Mouse (Mus musculus): ENCODE measurements around the gene Nsun4. TPM values are rescaled to one million over a fixed set of nuclear protein-coding genes. Genes with fewer than 3 reads are reported as not detected.

Nsun4 gene
- polyA plus RNA-seq, 1 experiment from 2014 or later, result 34.5 TPM

DNA sequence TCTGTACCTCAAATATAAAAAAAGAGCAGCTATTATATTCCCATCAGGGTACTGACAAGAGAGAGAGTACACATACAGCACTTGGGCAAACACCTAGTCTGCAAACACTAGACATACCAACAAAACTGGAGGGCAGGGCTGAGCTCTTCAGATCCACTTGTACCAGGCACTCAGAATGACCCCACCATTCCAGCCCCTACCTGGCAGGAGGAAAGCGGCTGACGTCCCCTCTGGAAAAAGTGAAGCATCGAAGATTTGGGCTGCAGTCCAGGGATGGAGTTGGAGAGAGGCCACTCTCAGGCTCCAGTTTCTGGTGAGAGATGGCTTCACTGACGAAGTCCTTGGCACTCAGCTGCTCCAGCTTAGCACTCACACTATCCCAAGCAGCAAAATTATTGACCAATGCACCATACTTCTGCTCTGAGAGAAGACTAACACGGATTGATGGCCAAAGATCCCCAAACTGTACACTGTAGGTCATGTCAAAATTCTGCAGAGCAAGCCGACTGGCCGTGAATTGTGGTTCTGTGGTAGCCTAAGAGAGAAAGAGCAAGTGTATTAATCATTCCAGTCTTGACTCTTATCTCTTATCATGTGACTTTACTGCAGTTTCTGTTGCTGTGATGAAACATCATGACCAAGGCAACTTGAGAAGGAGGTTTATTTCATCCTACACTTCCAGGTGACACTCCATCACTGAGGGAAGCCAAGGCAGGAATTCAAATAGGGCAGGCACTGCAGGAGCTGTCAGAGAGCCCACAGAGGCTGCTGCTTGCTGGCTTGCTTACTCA lies 5.4 kb downstream of the Nsun4 start:
- peak overlapping the region; percentile 35; the same call in 1 of the 2 replicates for H3K4me2 ChIP-seq (replicated peaks; ENCODE audit: low read depth)
- peak; percentile 22 for ATAC-seq
- no peaks in the 10 kb centered on the region for H3K4me1 ChIP-seq (replicated peaks; ENCODE audit: control insufficient read depth, insufficient read depth, low read length)
- peak overlapping the region; percentile 57; the same call in 1 of the 2 replicates for H3K27ac ChIP-seq (ENCODE audit: low read depth, low read length)
- no peak for TF ChIP-seq CTCF (IDR thresholded peaks at IDR 0.05; ENCODE audit: low read depth)
- no peak overlapping the region for H3K4me3 ChIP-seq (ENCODE audit: low read depth, low read length)
- H3K27me3 ChIP-seq (replicated peaks; ENCODE audit: control insufficient read depth, insufficient read depth, low read length), result no peaks in the 10 kb centered on the region
- H3K9ac ChIP-seq (ENCODE audit: low read depth, low read length), result 0 out of 2 replicates have a peak overlapping the region, but pooled peaks have one; percentile 7
- 60% methylated on average over 7 of the region's 7 CpGs for WGBS
- no peaks in the 10 kb centered on the region for H3K9me3 ChIP-seq (ENCODE audit: control insufficient read depth)
- H3K36me3 ChIP-seq (ENCODE audit: control insufficient read depth, insufficient read depth), result peaks cover 25% of the 10 kb centered on the region

DNA sequence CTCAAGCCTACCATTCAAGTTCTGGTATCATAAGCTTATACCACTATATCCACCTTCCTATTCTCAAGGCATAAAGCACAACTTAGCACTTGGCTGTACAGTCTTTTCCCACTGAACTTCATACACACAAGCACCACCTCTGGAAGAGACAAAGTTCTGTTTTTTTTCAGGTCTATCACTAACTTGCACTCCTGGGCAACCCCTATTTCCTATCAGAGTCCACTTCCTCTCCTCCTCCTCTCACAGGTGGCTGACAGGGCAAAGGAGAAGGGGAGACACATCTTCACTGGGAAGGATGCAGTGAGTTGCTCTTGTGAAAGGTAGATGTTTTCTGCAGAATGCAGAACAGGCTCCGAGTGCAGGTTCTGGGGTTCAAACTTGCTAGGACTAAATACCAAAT lies 6.0 kb downstream of the Nsun4 start:
- Histone ChIP-seq H3K9ac (ENCODE audit: low read depth, low read length) (no peak overlapping the region), H3K27ac (ENCODE audit: low read depth, low read length) (no peak overlapping the region), H3K36me3 (ENCODE audit: control insufficient read depth, insufficient read depth) (peaks cover 31% of the 10 kb centered on the region), H3K4me2 (replicated peaks; ENCODE audit: low read depth) (peak overlapping the region; percentile 35; the same call in 1 of the 2 replicates), H3K4me3 (ENCODE audit: low read depth, low read length) (no peak overlapping the region), H3K27me3 (replicated peaks; ENCODE audit: control insufficient read depth, insufficient read depth, low read length) (no peaks in the 10 kb centered on the region), H3K4me1 (replicated peaks; ENCODE audit: control insufficient read depth, insufficient read depth, low read length) (no peaks in the 10 kb centered on the region), H3K9me3 (ENCODE audit: control insufficient read depth) (no peaks in the 10 kb centered on the region)
- no peak for TF ChIP-seq CTCF (IDR thresholded peaks at IDR 0.05; ENCODE audit: low read depth)
- 82% methylated on average over 1 of the region's 1 CpGs for WGBS
- no peak for ATAC-seq

DNA sequence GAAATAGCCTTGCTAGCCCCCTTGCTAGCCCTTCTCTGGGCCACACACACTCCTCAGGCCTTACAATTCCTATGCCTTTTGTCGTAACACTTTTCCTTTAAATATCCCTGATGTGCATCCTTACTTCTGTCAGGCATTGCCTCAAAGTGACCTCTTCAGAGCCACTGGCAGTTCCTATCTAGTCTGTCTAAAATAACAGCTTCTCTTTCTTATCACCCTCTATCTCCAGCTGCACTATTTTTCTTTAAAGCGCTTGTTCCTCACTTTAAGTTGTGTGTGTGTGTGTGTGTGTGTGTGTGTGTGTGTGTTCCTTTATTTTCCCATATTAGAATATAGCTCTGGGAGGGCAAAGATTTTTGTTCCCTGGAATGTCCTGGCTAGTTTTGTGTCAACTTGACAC lies 7.1 kb downstream of the Nsun4 start:
- Histone ChIP-seq H3K27me3 (replicated peaks; ENCODE audit: control insufficient read depth, insufficient read depth, low read length) (no peaks in the 10 kb centered on the region), H3K4me1 (replicated peaks; ENCODE audit: control insufficient read depth, insufficient read depth, low read length) (no peaks in the 10 kb centered on the region), H3K9me3 (ENCODE audit: control insufficient read depth) (no peaks in the 10 kb centered on the region), H3K9ac (ENCODE audit: low read depth, low read length) (no peak overlapping the region), H3K4me2 (replicated peaks; ENCODE audit: low read depth) (peak overlapping the region; percentile 32; the same call in 1 of the 2 replicates), H3K4me3 (ENCODE audit: low read depth, low read length) (no peak overlapping the region), H3K36me3 (ENCODE audit: control insufficient read depth, insufficient read depth) (peaks cover 37% of the 10 kb centered on the region), H3K27ac (ENCODE audit: low read depth, low read length) (no peak overlapping the region)
- WGBS, result 91% methylated on average over 2 of the region's 2 CpGs
- TF ChIP-seq CTCF (IDR thresholded peaks at IDR 0.05; ENCODE audit: low read depth), result no peak
- no peak for ATAC-seq

DNA sequence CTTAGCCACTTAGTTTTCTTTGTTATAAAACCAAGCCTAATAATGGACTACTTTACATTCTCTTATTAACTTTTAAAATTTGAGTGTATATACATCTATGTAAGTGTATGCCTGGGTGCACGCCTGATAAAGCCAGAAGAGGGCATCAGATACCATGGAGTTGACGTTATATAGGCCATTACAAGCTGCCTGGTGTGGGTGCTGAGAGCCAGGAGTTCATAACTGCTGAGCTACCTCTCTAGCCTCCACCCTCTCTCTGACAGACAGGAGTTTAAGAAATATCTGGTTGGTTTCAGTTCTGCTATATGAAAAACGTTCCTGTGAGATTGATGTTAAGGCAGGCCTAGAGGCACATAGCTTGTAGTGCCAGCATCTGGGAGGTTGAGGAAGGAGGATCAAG lies 11.5 kb downstream of the Nsun4 start:
- Histone ChIP-seq H3K36me3 (ENCODE audit: control insufficient read depth, insufficient read depth) (peaks cover 41% of the 10 kb centered on the region), H3K4me2 (replicated peaks; ENCODE audit: low read depth) (no peak overlapping the region), H3K27ac (ENCODE audit: low read depth, low read length) (no peak overlapping the region), H3K9ac (ENCODE audit: low read depth, low read length) (no peak overlapping the region), H3K4me1 (replicated peaks; ENCODE audit: control insufficient read depth, insufficient read depth, low read length) (no peaks in the 10 kb centered on the region), H3K4me3 (ENCODE audit: low read depth, low read length) (no peak overlapping the region), H3K27me3 (replicated peaks; ENCODE audit: control insufficient read depth, insufficient read depth, low read length) (no peaks in the 10 kb centered on the region), H3K9me3 (ENCODE audit: control insufficient read depth) (no peaks in the 10 kb centered on the region)
- TF ChIP-seq CTCF (IDR thresholded peaks at IDR 0.05; ENCODE audit: low read depth), result peak; percentile 48
- no peak for ATAC-seq
- 74% methylated on average over 3 of the region's 3 CpGs for WGBS

DNA sequence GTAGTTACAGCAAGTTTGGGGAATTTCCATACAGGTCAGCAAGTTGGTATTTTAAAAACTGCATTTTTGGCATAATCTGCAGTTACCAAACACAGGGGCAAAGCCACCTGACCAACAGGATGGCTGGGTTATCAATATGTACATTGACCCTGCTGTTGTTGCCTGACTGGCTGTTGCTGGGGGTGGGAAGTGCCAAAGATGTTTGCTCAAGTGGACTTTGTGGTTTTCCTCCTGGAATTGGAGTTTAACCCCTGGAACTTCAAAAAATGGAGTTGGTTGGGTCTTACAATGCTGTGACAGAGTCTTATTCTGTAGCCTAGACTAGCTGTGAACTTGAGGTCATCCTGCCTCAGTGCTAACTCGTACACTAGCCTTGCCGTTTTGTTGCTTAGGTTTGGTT lies 13.2 kb downstream of the Nsun4 start:
- H3K36me3 ChIP-seq (ENCODE audit: control insufficient read depth, insufficient read depth), result peaks cover 50% of the 10 kb centered on the region
- H3K9ac ChIP-seq (ENCODE audit: low read depth, low read length), result no peak overlapping the region
- no peaks in the 10 kb centered on the region for H3K9me3 ChIP-seq (ENCODE audit: control insufficient read depth)
- TF ChIP-seq CTCF (IDR thresholded peaks at IDR 0.05; ENCODE audit: low read depth), result no peak
- no peaks in the 10 kb centered on the region for H3K27me3 ChIP-seq (replicated peaks; ENCODE audit: control insufficient read depth, insufficient read depth, low read length)
- no peak overlapping the region for H3K4me3 ChIP-seq (ENCODE audit: low read depth, low read length)
- H3K4me2 ChIP-seq (replicated peaks; ENCODE audit: low read depth), result no peak overlapping the region
- peak overlapping the region; percentile 51 for H3K27ac ChIP-seq (ENCODE audit: low read depth, low read length)
- H3K4me1 ChIP-seq (replicated peaks; ENCODE audit: control insufficient read depth, insufficient read depth, low read length), result no peaks in the 10 kb centered on the region
- WGBS, result 53% methylated on average over 2 of the region's 2 CpGs
- peak; percentile 73 for ATAC-seq

DNA sequence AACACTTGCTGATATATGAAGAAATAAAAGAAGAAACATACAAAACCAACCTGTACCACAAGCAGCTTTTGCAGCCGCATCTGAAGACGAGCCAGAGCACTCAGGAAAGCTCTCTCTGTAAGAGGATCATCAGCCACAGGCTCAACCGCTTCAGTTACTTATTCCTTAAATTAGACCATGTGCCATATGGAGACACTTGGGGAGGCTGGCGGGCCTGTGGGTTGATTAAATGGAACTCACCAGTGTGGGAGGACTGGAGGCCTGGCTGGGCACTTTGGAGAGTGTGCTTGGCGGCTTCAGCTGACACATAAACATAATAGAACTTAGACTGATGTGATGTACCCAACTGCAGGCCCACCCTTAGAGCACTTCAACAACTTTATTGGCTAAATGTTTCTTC lies 20.3 kb downstream of the Nsun4 start:
- TF ChIP-seq CTCF (IDR thresholded peaks at IDR 0.05; ENCODE audit: low read depth), result no peak
- 90% methylated on average over 5 of the region's 5 CpGs for WGBS

More for the DNA sequence above, 20.3 kb downstream of the Nsun4 start:
- no peak overlapping the region for H3K4me2 ChIP-seq (replicated peaks; ENCODE audit: low read depth)
- no peaks in the 10 kb centered on the region for H3K9me3 ChIP-seq (ENCODE audit: control insufficient read depth)
- H3K4me1 ChIP-seq (replicated peaks; ENCODE audit: control insufficient read depth, insufficient read depth, low read length), result no peaks in the 10 kb centered on the region
- H3K36me3 ChIP-seq (ENCODE audit: control insufficient read depth, insufficient read depth), result peaks cover 51% of the 10 kb centered on the region
- H3K27me3 ChIP-seq (replicated peaks; ENCODE audit: control insufficient read depth, insufficient read depth, low read length), result no peaks in the 10 kb centered on the region
- ATAC-seq, result no peak
- no peak overlapping the region for H3K27ac ChIP-seq (ENCODE audit: low read depth, low read length)
- no peak overlapping the region for H3K4me3 ChIP-seq (ENCODE audit: low read depth, low read length)
- no peak overlapping the region for H3K9ac ChIP-seq (ENCODE audit: low read depth, low read length)

Data from intestine, postnatal 0 days (tissue).